Mouse (Mus musculus): ENCODE results near the gene Pym1.

DNA sequence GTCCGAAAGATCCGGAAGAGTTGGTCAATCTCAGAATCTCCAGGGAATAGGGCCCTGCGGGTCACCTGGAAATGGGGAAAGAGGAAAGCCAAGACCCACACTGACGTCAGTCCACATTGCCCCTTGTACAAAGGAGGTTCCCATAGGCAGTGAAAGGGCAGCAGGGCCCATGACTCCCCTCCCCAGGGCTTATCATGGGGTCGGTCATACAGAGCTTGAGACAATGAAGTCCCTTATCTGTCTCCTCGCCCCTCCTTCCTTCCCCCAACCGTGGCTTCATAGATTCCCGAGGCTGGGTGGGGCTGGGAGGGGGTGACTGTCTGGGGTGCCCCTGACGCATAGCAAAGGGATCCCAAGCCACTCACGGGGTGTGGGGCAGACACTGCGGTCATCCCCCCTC lies 48.1 kb upstream of the Pym1 start:
- TF ChIP-seq EP300 (optimal IDR thresholded peaks at IDR 0.05) (no peak), CTCF (IDR thresholded peaks at IDR 0.05; ENCODE audit: low read depth) (no peak)

Measured in stomach, postnatal 0 days (tissue).